Mouse (Mus musculus) heart, embryonic 10.5 days (tissue): Measurements from ENCODE around the gene Metap1d. TPM values are rescaled to one million over a fixed set of nuclear protein-coding genes. Genes with fewer than 3 reads are reported as not detected.
A peak's percentile ranks its signal among the peaks of the same experiment; 100 is the strongest.

ENCODE experiments used
- DNase-seq: peaks from one replicate; pipeline ENCODE4 v3.0.0-alpha.2; 2017; ENCODE audit warnings: low spot score
- H3K27ac ChIP-seq: fragments of 300-500 bp; sonication (generic); 2 replicates; pipeline ENCODE4 v1.5.1; 2016; ENCODE audit warnings: mild to moderate bottlenecking
- H3K27me3 ChIP-seq: fragments of 300-500 bp; sonication (generic); 2 replicates; pipeline ENCODE4 v1.6.1; 2016; ENCODE audit warnings: mild to moderate bottlenecking; ENCODE audit not compliant: poor library complexity, insufficient read depth, severe bottlenecking
- H3K36me3 ChIP-seq: fragments of 300-500 bp; sonication (generic); 2 replicates; pipeline ENCODE4 v1.6.1; 2016; ENCODE audit warnings: mild to moderate bottlenecking, moderate library complexity
- H3K4me1 ChIP-seq: fragments of 300-500 bp; sonication (generic); 2 replicates; pipeline ENCODE4 v1.6.1; 2016; ENCODE audit warnings: mild to moderate bottlenecking
- H3K4me3 ChIP-seq: fragments of 300-500 bp; sonication (generic); 2 replicates; pipeline ENCODE4 v1.5.1; 2016; ENCODE audit warnings: mild to moderate bottlenecking, moderate library complexity
- H3K9me3 ChIP-seq: fragments of 300-500 bp; sonication (generic); 2 replicates; pipeline ENCODE4 v1.6.1; 2016; ENCODE audit warnings: mild to moderate bottlenecking, moderate library complexity
- WGBS: fragments of 180-500 bp; shearing (Covaris S2); methylation state at CpG from one replicate; pipeline ENCODE4 v1.1.7; 2016; 5-methylcytosine and 5-hydroxymethylcytosine counted together
- polyA plus RNA-seq: library from polyadenylated mRNA; unstranded; fragments of >200 nt; fragmentation: Nextera tagmentation; extraction: Ambion mirVana; gene quantifications from 2 replicates; pipeline ENCODE4 v1.2.1, GENCODE M21; 2016

The Metap1d gene
- polyA plus RNA-seq, 1 experiment from 2014 or later, result 29.0 TPM

DNA sequence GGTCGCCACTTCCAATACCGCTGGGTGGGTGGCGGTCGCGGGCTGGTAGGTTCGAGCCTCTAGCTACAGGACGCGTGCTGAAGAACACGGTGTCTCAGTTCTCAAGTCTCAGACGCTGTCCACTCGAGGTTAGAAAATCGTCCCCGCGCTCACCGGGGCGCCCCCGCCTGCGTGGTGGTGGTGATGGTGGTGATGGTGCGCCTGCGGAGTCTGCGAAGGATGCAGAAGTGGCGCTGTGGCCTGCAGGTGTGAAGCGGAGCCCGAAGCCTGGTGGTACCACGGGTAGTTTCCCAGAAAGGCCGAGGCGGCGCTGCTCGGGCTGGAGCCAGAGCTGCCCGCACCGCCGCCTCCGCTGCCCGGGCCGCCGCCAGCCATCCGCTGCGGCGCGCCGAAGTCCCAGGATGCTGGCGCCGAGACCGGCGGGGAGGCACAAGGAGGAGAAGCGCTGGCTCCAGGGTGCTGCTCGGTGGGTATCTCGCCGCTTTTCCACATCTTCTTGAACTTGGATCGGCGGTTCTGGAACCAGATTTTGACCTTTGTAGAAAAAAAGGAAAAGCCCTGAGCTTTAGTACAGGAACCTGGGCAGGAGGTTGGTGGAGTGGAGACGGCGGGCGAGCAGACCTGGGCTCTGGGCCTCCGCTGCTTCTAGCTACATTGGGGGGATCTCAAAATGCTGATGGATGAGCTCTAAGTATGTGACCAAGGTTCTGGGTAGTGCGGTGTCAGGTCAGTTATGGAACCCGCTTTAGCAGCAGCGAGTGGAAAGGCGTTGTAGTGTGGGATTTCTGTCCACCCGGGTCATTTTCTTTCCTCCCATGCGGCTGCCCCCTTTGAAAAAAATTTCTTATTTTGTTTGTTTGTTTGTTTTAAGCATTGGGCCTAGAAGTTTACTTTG is 91.6 kb downstream of the Metap1d start:
- Histone ChIP-seq H3K4me3 (peak overlapping the region; percentile 71), H3K4me1 (peaks cover 53% of the 10 kb centered on the region), H3K36me3 (no peaks in the 10 kb centered on the region), H3K27me3 (peaks cover 95% of the 10 kb centered on the region), H3K9me3 (no peaks in the 10 kb centered on the region), H3K27ac (peak overlapping the region; percentile 63; the same call in 1 of the 2 replicates)
- no peak for DNase-seq
- 1% methylated on average over 61 of the region's 61 CpGs for WGBS

DNA sequence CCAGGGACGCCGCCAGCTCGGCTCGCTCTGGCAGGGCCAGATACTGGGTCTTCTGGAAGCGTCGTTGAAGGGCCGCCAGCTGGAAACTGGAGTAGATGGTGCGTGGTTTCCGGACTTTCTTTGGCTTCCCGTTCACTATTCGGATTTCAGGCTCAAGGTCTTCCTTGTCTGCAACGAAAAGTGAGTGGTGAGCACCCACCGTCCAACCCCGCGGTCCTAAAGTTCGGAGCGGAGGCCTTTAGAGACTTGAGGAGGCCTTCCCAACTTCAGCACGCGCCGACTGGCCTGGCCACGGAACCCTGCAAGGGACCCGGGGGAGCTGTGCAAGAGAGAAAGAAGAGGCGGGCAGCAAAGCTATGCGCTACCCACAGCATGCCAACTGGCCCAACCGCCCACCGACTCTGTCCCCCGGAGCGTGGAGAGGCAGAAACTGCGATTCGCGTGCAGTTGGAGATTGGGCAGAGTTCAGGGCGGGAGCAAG is 92.4 kb downstream of the Metap1d start:
- peak overlapping the region; percentile 71 for H3K4me3 ChIP-seq
- peak; percentile 75 for DNase-seq
- no peaks in the 10 kb centered on the region for H3K36me3 ChIP-seq
- H3K27ac ChIP-seq, result peak overlapping the region; percentile 60
- no peaks in the 10 kb centered on the region for H3K9me3 ChIP-seq
- under 1% methylated on average over 32 of the region's 32 CpGs for WGBS
- H3K27me3 ChIP-seq, result peaks cover 95% of the 10 kb centered on the region
- peaks cover 47% of the 10 kb centered on the region for H3K4me1 ChIP-seq

DNA sequence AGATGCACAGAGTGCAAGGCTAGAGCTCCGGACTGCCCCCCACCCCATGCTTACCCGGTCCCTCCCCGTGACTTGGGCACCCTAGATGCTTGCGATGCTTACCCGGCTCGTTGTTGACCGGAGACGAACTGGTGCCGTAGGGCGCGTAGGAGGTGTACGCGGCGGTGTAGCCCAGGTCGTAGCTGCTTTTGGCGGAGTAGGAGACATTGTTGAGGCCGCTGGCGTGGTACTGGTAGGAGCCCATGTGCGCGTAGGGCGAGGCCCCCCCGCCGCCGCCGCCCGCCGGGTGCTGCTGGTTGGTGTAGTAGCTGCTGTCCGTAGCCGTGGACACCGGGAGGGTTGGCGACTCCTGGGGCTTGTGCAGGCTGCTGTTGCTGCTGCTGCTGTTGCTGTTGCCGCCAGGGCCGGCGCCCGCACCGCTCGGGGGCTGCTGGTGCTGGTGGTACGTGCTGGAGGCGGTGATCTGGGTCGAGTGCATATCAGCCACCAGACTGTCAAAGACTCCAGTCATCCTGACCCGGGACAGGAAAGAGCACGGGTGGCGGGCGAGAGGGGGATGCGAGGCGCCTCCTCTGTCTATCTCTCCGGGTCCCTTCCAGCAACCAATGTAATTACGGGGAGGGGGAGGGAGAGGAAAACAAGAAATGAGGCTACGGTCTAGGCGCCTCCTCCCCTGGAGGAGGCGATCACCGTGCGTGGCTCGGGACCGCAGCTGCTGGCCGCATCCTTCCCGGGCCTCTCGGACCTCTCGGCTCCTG is 93.0 kb downstream of the Metap1d start:
- DNase-seq, result peak; percentile 84
- Histone ChIP-seq H3K27ac (peak overlapping the region; percentile 60), H3K27me3 (peaks cover 95% of the 10 kb centered on the region), H3K4me3 (peak overlapping the region; percentile 71), H3K36me3 (no peaks in the 10 kb centered on the region), H3K4me1 (peaks cover 42% of the 10 kb centered on the region), H3K9me3 (no peaks in the 10 kb centered on the region)
- under 1% methylated on average over 59 of the region's 59 CpGs for WGBS

DNA sequence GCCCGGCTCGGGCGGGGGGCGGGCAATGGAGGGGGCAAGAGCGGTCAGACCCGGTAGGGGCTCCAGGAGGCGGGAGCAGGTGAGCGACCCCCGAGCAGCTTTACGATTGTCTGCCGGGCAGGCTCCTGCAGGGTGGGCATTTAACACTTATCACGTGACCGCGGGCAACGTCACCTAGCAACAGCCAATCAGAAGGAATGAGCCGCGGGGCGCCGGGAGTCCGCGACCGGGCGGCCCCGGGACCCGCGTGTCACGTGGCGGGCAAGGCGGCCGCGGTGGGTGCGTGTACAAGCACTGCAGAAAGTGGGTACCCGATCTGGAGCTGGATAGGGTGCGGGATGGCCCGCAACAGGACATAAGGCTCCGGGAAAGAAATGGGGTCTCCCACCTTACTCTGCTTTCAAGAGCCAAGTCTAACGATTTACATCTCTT is 93.6 kb downstream of the Metap1d start, which contains the start of gene Dlx2:
Gene Dlx2, minus strand, starts transcription at position 115 of the 432 bp plus-strand sequence.
- Histone ChIP-seq H3K36me3 (no peaks in the 10 kb centered on the region), H3K4me3 (peak within 1 kb of the TSS; percentile 71), H3K9me3 (no peaks in the 10 kb centered on the region), H3K27me3 (peaks cover 95% of the 10 kb centered on the region), H3K27ac (peak within 1 kb of the TSS; percentile 60), H3K4me1 (peaks cover 42% of the 10 kb centered on the region)
- WGBS, result under 1% methylated on average over 37 of the region's 37 CpGs
- peak; percentile 83 for DNase-seq

DNA sequence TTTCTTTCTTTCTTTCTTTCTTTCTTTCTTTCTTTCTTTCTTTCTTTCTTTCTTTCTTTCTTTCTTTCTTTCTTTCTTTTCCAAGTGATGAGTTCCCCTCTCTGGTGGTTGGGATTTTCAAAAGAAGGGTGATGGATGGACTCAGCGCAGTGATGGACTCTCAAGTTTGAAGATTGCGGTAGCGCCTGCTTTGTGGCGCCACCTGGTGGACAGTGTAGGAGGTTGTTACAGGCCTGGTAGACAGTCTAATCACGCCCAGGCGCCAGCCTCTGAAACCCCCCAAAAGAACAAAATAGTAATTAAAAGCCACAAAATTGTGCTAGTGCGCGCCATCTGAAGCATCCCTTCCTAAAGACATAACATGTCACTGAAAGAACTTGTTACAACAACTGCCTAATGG is 94.8 kb downstream of the Metap1d start:
- Histone ChIP-seq H3K4me3 (no peak overlapping the region), H3K4me1 (peaks cover 47% of the 10 kb centered on the region), H3K27me3 (peaks cover 95% of the 10 kb centered on the region), H3K27ac (no peak overlapping the region), H3K9me3 (no peaks in the 10 kb centered on the region), H3K36me3 (no peaks in the 10 kb centered on the region)
- peak; percentile 91 for DNase-seq
- WGBS, result under 1% methylated on average over 8 of the region's 8 CpGs

DNA sequence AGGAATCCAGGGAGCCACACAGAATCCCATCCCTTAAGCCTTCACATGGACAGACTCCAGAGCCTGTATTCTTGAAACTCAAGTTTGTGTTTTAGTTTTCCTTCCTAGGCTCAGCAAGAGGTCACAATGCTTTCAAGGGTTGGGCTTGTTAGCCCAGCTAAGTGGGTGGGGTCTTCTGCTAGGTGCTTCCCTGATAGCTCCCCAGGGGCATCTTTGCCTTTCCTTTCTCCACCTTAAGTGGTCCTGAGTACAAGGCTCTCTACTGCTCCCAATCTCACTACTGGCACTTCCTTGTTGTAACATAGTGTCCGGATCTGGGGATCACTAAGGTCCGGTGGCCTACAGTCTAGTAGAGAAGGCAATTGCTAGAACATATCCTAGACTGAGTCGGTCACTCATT is 97.3 kb downstream of the Metap1d start:
- Histone ChIP-seq H3K27ac (no peak overlapping the region), H3K9me3 (no peaks in the 10 kb centered on the region), H3K36me3 (no peaks in the 10 kb centered on the region), H3K4me1 (peaks cover 29% of the 10 kb centered on the region), H3K27me3 (peaks cover 92% of the 10 kb centered on the region), H3K4me3 (no peak overlapping the region)
- 24% methylated on average over 3 of the region's 3 CpGs for WGBS
- no peak for DNase-seq

DNA sequence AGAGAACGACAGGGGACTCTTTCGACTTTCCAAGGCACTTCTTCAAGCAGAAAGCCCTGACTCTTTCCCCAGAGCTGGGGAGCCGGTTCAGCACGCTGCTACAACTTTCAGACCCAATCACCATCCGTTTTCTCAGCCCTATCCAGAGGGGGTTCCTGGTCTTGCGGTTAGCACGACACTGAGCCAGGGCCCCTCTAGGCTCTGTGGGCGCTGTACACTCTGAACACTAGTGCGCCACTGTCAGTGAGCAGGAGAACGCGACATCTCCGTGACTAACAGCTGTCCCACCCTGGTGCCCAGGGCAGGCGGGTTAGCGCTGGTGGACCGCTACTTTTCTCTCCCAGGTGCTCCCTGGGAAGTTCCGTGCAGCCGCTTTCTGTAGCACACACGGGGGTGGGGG is 98.6 kb downstream of the Metap1d start:
- Histone ChIP-seq H3K36me3 (no peaks in the 10 kb centered on the region), H3K4me1 (peaks cover 16% of the 10 kb centered on the region), H3K4me3 (peak overlapping the region; percentile 36), H3K27me3 (peaks cover 78% of the 10 kb centered on the region), H3K9me3 (no peaks in the 10 kb centered on the region), H3K27ac (no peak overlapping the region)
- under 1% methylated on average over 17 of the region's 18 CpGs for WGBS
- DNase-seq, result no peak

DNA sequence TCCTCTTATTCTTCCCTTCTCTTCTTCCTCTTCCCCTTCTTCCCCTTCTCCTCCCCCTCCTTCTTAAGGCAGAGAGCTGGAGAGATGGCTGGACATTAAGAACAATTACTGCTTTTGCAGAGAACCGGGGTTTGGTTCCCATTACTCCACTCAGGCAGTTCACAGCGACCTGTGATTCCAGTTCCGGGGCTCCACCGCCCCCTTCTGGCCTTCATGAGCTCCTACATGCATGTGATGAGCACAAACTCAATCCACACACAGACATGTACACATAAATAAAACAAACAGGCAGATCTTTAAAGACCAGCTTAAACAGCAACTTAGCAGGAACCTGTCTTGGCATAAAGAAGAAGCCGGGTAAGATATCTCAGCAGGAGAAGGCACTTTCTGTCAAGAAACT is 103.0 kb downstream of the Metap1d start:
- Histone ChIP-seq H3K27ac (no peak overlapping the region), H3K4me3 (no peak overlapping the region), H3K4me1 (peaks cover 12% of the 10 kb centered on the region), H3K27me3 (peaks cover 37% of the 10 kb centered on the region), H3K36me3 (no peaks in the 10 kb centered on the region), H3K9me3 (peaks cover 8% of the 10 kb centered on the region; the same call in 1 of the 2 replicates)
- 60% methylated on average over 5 of the region's 5 CpGs for WGBS
- no peak for DNase-seq

DNA sequence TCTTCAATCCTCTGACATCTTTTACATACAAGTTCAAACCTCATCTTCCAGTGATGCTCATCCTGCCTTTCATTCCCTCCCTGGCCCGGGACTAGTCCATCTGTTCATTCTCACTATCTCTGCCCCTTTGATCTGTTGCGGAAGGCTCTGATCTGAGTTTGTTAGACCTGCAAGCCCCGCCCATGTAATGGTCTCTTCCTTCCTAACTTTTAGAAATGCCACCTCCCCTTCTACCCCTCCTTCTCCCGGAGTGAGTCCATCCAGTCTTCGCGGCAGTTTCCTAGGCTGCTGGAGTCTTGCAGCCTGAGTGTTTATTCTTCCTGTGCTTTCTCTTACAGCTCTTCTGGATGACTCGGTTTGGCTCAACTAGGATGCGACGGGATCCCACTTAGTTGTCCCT is 113.4 kb downstream of the Metap1d start:
- H3K27ac ChIP-seq, result no peak overlapping the region
- 0 out of 2 replicates have a peak, but pooled peaks cover 2% of the 10 kb centered on the region for H3K9me3 ChIP-seq
- H3K27me3 ChIP-seq, result no peaks in the 10 kb centered on the region; the same call in 1 of the 2 replicates
- no peaks in the 10 kb centered on the region for H3K36me3 ChIP-seq
- 71% methylated on average over 9 of the region's 9 CpGs for WGBS
- no peak overlapping the region for H3K4me3 ChIP-seq
- H3K4me1 ChIP-seq, result no peaks in the 10 kb centered on the region
- DNase-seq, result no peak

DNA sequence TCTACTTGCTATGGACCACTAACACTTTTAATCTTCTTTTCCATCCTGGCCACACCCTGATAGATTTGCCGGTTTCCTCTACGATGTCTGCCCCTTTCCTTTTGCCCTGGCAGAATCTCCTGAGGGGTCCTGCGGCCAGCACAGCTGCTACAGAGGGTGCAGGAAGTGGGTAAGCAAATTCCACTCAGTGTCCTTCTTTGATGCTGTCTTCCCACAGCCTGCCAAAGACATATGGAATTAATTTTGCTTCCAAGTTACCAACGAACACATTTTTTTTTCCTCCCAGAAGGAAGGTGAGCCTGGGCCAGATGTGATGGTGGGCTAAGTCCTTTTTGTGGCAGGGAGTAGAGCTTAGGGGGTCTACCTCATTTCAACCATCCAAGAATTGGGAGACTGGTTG is 120.7 kb downstream of the Metap1d start:
- H3K27ac ChIP-seq, result no peak overlapping the region
- no peak overlapping the region for H3K4me3 ChIP-seq
- H3K36me3 ChIP-seq, result no peaks in the 10 kb centered on the region
- H3K27me3 ChIP-seq, result no peaks in the 10 kb centered on the region; the same call in 1 of the 2 replicates
- 0 out of 2 replicates have a peak, but pooled peaks cover 2% of the 10 kb centered on the region for H3K9me3 ChIP-seq
- H3K4me1 ChIP-seq, result peaks cover 5% of the 10 kb centered on the region
- DNase-seq, result no peak
- 55% methylated on average over 4 of the region's 4 CpGs for WGBS
